Mouse (Mus musculus) spleen, postnatal 10 days (tissue): ENCODE measurements around the gene Ostf1.

Experiments
- DNase-seq, 2 experiments: peaks; one replicate each; pipeline ENCODE4 v3.0.0; 2021 to 2022; ENCODE audit warnings: low spot score in 2 of 2

The Ostf1 gene

DNA sequence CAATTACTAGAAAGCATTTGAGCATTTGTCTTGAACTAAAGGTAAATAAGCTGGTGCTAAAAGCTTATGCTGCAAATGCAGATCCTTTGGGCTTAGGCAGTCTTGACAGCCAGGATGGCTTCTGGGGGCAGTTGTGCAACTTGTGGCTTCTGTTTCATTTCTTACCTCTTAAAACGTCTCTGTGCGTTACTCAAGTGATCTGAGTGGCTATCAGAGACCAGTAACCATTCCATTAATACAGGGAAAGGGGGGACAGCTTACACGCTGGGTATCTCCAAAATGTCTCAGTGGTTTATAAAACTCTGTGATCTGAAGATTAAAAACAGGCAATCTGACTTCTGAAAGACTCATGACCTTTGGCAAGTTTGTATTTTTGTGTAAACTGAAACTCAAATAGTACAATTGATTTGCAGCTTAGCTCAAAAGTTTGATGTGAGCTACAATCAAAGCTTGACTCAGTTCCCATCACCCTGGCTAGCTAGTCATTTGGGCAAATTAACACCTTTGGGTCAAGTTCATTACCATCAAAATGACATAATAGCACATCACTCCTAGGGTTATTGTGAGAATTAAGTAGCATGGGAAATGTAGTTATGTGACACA, 62.7 kb downstream of the Ostf1 start:
- DNase-seq, result no peak

DNA sequence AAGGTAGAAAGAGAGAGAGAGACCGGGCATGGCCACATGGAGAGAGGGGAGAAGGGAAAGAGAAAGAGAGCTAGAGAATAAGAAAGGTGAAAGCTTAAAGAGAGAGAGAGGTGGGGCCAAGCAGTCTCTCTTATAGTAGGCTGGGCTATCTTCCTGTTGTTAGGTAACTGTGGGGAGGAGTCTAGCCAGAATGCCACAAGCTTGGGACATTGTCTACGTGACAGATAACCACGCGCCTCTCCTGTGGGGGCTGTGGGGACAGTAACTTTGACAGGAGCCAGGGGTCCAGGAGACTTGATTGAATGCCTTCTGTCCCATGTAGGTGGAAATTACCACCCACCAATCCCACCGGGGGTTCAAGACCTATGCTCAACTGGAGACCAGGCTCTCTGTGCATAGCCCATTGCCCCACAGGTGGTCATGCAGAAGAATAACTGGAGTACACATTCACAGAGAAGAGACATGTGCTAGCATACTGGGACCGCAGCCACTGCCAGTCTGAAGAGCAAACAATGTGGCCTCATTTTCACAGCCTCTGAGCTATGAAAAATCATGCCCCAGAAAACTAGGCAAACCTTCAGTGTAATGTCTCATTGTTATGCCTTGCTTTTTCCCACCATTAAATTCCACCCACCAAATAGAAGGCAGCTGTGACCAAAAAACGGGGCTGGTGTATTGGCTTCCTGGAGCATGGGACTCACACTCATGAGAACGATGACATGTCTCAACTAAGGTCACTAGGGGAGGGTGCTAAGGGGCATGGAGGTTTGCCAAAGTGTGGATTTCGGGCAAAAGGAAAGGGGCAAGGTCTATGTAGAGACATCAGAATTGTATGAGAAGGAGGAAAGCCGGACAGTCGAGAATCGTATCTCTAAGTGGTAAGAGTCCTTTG, 63.4 kb downstream of the Ostf1 start:
- no peak for DNase-seq

DNA sequence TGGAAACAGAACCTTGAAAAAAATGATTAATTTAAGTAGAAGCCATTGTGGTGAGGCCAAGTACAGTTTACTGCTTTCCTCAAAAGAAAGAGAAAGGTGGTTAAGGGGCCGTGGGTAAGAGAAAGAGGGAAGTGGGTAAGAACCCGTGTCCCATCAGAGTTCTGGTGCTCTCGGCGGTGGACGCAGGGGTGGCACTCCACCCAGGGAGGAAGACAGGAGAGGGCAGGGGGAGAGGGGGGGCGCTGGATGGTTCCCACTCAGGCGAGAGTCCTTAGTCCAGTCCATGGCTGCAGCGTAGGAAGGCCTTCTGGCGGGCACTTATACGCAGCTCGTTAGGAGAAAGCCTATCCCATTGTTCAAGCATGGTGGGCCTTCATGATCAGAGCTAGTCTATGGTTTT, 64.1 kb downstream of the Ostf1 start:
- DNase-seq, result no peak

DNA sequence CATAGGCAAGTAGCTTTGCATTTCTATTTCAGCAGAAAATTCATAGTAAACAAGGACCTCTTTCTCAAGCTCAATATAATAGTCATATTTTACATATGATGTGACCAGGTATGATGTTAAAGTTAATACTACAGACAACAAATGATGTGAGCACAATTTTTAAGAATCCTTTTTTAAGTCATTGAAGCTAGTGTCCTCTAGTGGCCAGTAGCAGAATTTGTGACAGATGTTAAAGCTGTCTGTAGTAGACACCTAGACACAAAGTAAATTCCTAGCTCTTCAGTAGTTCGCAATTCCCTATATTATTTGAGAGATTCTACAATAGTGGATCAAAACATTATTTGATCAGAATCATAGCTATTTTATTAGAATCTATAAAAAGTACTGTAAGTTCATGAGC, 73.9 kb downstream of the Ostf1 start:
- DNase-seq, result no peak

DNA sequence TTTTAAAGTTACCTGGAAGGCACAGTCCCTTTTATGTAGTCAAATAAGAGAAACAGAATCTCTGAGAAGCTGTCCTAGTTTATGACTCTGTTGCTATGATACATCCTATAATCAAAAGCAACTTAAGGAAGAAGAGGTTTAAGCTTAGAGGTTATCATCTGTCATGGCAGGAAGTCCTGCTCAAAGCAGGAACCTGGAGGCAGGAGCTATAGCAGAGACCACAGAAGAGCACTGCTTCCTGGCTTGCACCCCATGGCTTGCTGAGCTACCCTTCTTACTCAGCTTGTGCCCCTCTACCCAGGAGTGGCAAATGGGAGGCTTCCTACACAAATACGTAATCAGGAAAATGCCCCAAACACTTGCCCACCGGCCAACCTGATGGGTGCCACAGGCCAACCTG, 76.0 kb downstream of the Ostf1 start:
- DNase-seq, result no peak

DNA sequence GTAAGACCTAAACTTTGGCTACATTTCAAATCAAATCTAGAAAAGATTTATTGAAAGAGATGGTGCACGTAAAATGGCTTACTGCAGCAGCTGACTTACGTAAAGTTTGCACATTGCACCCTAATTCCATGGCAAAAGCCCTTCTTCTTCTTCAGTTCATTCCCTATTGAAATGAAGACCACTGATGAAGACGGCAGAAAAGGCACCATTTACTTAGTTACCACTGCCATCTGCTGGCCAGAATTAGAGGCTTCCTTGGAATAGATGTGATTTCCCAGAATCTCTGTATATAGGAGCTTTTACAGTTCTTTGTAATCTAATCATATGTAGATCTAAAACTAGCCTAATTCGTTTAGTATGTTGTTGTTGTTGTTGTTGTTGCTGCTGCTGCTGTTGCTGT, 83.0 kb downstream of the Ostf1 start:
- peak in 1 of 2 experiments; percentile 37 for DNase-seq
